Mouse (Mus musculus) WW6 (cell line): Measurements from ENCODE around the gene Ltbp3.

Source experiments
- DNase-seq: peaks from one replicate; pipeline ENCODE4 v3.0.0-alpha.2; 2013; ENCODE audit warnings: low read depth, low spot score

The Ltbp3 gene

GRCm38 (mm10) chr19:5740320-5741317 is at the start of gene Ltbp3:
Gene Ltbp3, plus strand, starts transcription at chr19:5740904.
- no peak for DNase-seq

GRCm38 (mm10) chr19:5691601-5692000 is 49.1 kb upstream of the Ltbp3 start:
- DNase-seq, result no peak

GRCm38 (mm10) chr19:5692086-5692912 is 48.4 kb upstream of the Ltbp3 start:
- DNase-seq, result no peak

- DNase-seq, result no peak
These were observed 47.7 kb upstream of the Ltbp3 start for GRCm38 (mm10) chr19:5692913-5693396.

- DNase-seq, result no peak
These were observed 46.9 kb upstream of the Ltbp3 start for GRCm38 (mm10) chr19:5693801-5694200.

- peak; percentile 59 for DNase-seq
These were observed 44.7 kb upstream of the Ltbp3 start for GRCm38 (mm10) chr19:5695849-5696462.

- no peak for DNase-seq
These were observed 36.4 kb upstream of the Ltbp3 start, which contains the start of gene Kcnk7 for GRCm38 (mm10) chr19:5704163-5704800. Gene Kcnk7, plus strand, starts transcription at chr19:5704367.

GRCm38 (mm10) chr19:5704801-5705571 is 35.7 kb upstream of the Ltbp3 start:
- no peak for DNase-seq

GRCm38 (mm10) chr19:5710068-5710467 is 30.6 kb upstream of the Ltbp3 start:
- no peak for DNase-seq

- no peak for DNase-seq
These were observed 30.1 kb upstream of the Ltbp3 start for GRCm38 (mm10) chr19:5710581-5710980.

- DNase-seq, result no peak
These were observed 29.5 kb upstream of the Ltbp3 start for GRCm38 (mm10) chr19:5711218-5711617.

- no peak for DNase-seq
These were observed 28.7 kb upstream of the Ltbp3 start for GRCm38 (mm10) chr19:5711907-5712460.

- DNase-seq, result no peak
These were observed 27.4 kb upstream of the Ltbp3 start for GRCm38 (mm10) chr19:5713255-5713654.

GRCm38 (mm10) chr19:5713730-5714129 is 27.0 kb upstream of the Ltbp3 start:
- DNase-seq, result no peak

GRCm38 (mm10) chr19:5715793-5716688 is 24.7 kb upstream of the Ltbp3 start:
- DNase-seq, result no peak

- no peak for DNase-seq
These were observed 23.7 kb upstream of the Ltbp3 start for GRCm38 (mm10) chr19:5716955-5717354.

- DNase-seq, result no peak
These were observed 19.5 kb upstream of the Ltbp3 start for GRCm38 (mm10) chr19:5721233-5721632.

GRCm38 (mm10) chr19:5722848-5723425 is 17.8 kb upstream of the Ltbp3 start:
- no peak for DNase-seq
